Mouse (Mus musculus) heart, embryonic 13.5 days (tissue): ENCODE data around the gene 1110008L16Rik. TPM values are rescaled to one million over a fixed set of nuclear protein-coding genes. Genes with fewer than 3 reads are reported as not detected.

Source experiments
- ATAC-seq: fragments of 200-750 bp; cut with Nextera tagmentation; 2 replicates; pipeline ENCODE4 v1.8.0; 2017; ENCODE audit warnings: moderate TSS enrichment; ENCODE audit not compliant: insufficient number of reproducible peaks, low FRiP score, low TSS enrichment; ENCODE audit errors: extremely low read depth
- H3K27ac ChIP-seq: fragments of 300-500 bp; sonication (generic); replicated peaks from 2 replicates; pipeline ENCODE4 v1.5.1; 2015; ENCODE audit warnings: moderate library complexity, mild to moderate bottlenecking, inconsistent platforms
- H3K27me3 ChIP-seq: fragments of 300-500 bp; sonication (generic); replicated peaks from 2 replicates; pipeline ENCODE4 v1.6.1; 2015; ENCODE audit warnings: mild to moderate bottlenecking, inconsistent platforms
- H3K36me3 ChIP-seq: fragments of 300-500 bp; sonication (generic); 2 replicates; pipeline ENCODE4 v1.6.1; 2015; ENCODE audit warnings: mild to moderate bottlenecking, inconsistent platforms
- H3K4me1 ChIP-seq: fragments of 300-500 bp; sonication (generic); 2 replicates; pipeline ENCODE4 v1.6.1; 2015; ENCODE audit warnings: inconsistent platforms
- H3K4me2 ChIP-seq: fragments of 300-500 bp; sonication (generic); 2 replicates; pipeline ENCODE4 v1.6.1; 2015; ENCODE audit warnings: inconsistent platforms, mild to moderate bottlenecking, moderate library complexity
- H3K4me3 ChIP-seq: fragments of 300-500 bp; sonication (generic); 2 replicates; pipeline ENCODE4 v1.5.1; 2015; ENCODE audit warnings: moderate library complexity, mild to moderate bottlenecking, inconsistent platforms
- H3K9ac ChIP-seq: fragments of 300-500 bp; sonication (generic); 2 replicates; pipeline ENCODE4 v1.6.1; 2015; ENCODE audit warnings: inconsistent platforms, mild to moderate bottlenecking, moderate library complexity
- H3K9me3 ChIP-seq: fragments of 300-500 bp; sonication (generic); 2 replicates; pipeline ENCODE4 v1.6.1; 2016; ENCODE audit warnings: inconsistent platforms
- WGBS: fragments of 180-500 bp; shearing (Covaris S2); methylation state at CpG from one replicate; pipeline ENCODE4 v1.1.7; 2015; ENCODE audit warnings: mixed read lengths; 5-methylcytosine and 5-hydroxymethylcytosine counted together
- polyA plus RNA-seq: library from polyadenylated mRNA; unstranded; fragments of >200 nt; fragmentation: Nextera tagmentation; extraction: Ambion mirVana; gene quantifications from 2 replicates; pipeline ENCODE4 v1.2.1, GENCODE M21; 2015

The 1110008L16Rik gene
- polyA plus RNA-seq, 1 experiment from 2014 or later, result 10.3 TPM

- H3K4me2 ChIP-seq, result no peak overlapping the region
- WGBS, result 87% methylated on average over 4 of the region's 4 CpGs
- H3K4me3 ChIP-seq, result no peak overlapping the region
- peaks cover 21% of the 10 kb centered on the region for H3K4me1 ChIP-seq
- H3K9ac ChIP-seq, result no peak overlapping the region
- peaks cover 3% of the 10 kb centered on the region; the same call in 1 of the 2 replicates for H3K36me3 ChIP-seq
- H3K27ac ChIP-seq, result no peak overlapping the region
- H3K9me3 ChIP-seq, result no peaks in the 10 kb centered on the region
- ATAC-seq, result no peak
- no peaks in the 10 kb centered on the region for H3K27me3 ChIP-seq
Observed at GRCm38 (mm10) chr12:55396536-55396935, 97.2 kb downstream of the 1110008L16Rik start.

- WGBS, result 47% methylated on average over 9 of the region's 9 CpGs
- Histone ChIP-seq H3K4me1 (peaks cover 21% of the 10 kb centered on the region), H3K27ac (peak overlapping the region; percentile 95), H3K27me3 (no peaks in the 10 kb centered on the region), H3K4me2 (peak overlapping the region; percentile 97), H3K4me3 (peak overlapping the region; percentile 79), H3K9me3 (no peaks in the 10 kb centered on the region), H3K9ac (peak overlapping the region; percentile 97), H3K36me3 (peaks cover 11% of the 10 kb centered on the region)
- ATAC-seq, result no peak
Observed at GRCm38 (mm10) chr12:55397544-55398239, 98.3 kb downstream of the 1110008L16Rik start.

- peak; percentile 94 for ATAC-seq
- Histone ChIP-seq H3K4me1 (peaks cover 21% of the 10 kb centered on the region), H3K9me3 (no peaks in the 10 kb centered on the region), H3K9ac (peak overlapping the region; percentile 97), H3K27me3 (no peaks in the 10 kb centered on the region), H3K4me2 (peak overlapping the region; percentile 97), H3K27ac (peak overlapping the region; percentile 95), H3K4me3 (peak overlapping the region; percentile 79), H3K36me3 (peaks cover 18% of the 10 kb centered on the region)
- under 1% methylated on average over 51 of the region's 51 CpGs for WGBS
Observed at GRCm38 (mm10) chr12:55398240-55399127, 99.1 kb downstream of the 1110008L16Rik start.

GRCm38 (mm10) chr12:55399128-55399677 lies 99.8 kb downstream of the 1110008L16Rik start:
- H3K4me2 ChIP-seq, result peak overlapping the region; percentile 97
- H3K4me3 ChIP-seq, result peak overlapping the region; percentile 79
- 1% methylated on average over 20 of the region's 20 CpGs for WGBS
- peak overlapping the region; percentile 97 for H3K9ac ChIP-seq
- ATAC-seq, result no peak
- no peaks in the 10 kb centered on the region for H3K9me3 ChIP-seq
- H3K4me1 ChIP-seq, result peaks cover 21% of the 10 kb centered on the region
- peaks cover 25% of the 10 kb centered on the region for H3K36me3 ChIP-seq
- H3K27me3 ChIP-seq, result no peaks in the 10 kb centered on the region
- peak overlapping the region; percentile 95 for H3K27ac ChIP-seq

GRCm38 (mm10) chr12:55407888-55408287 lies 108.5 kb downstream of the 1110008L16Rik start:
- H3K27ac ChIP-seq, result no peak overlapping the region

GRCm38 (mm10) chr12:55415255-55415654 lies 115.9 kb downstream of the 1110008L16Rik start:
- H3K9ac ChIP-seq, result no peak overlapping the region
- peaks cover 94% of the 10 kb centered on the region for H3K36me3 ChIP-seq
- no peak overlapping the region for H3K27ac ChIP-seq

More at GRCm38 (mm10) chr12:55407888-55408287, 108.5 kb downstream of the 1110008L16Rik start:
- ATAC-seq, result no peak
- no peak overlapping the region for H3K4me3 ChIP-seq
- no peaks in the 10 kb centered on the region for H3K27me3 ChIP-seq
- peaks cover 14% of the 10 kb centered on the region for H3K4me1 ChIP-seq
- no peaks in the 10 kb centered on the region for H3K9me3 ChIP-seq
- 41% methylated on average over 5 of the region's 5 CpGs for WGBS
- no peak overlapping the region; the same call in 1 of the 2 replicates for H3K9ac ChIP-seq
- no peak overlapping the region for H3K4me2 ChIP-seq
- peaks cover 72% of the 10 kb centered on the region for H3K36me3 ChIP-seq

GRCm38 (mm10) chr12:55415762-55416161 lies 116.4 kb downstream of the 1110008L16Rik start:
- Histone ChIP-seq H3K27ac (no peak overlapping the region), H3K4me2 (no peak overlapping the region), H3K4me3 (no peak overlapping the region), H3K36me3 (peaks cover 94% of the 10 kb centered on the region), H3K4me1 (no peaks in the 10 kb centered on the region), H3K9me3 (no peaks in the 10 kb centered on the region), H3K27me3 (no peaks in the 10 kb centered on the region), H3K9ac (no peak overlapping the region)
- 71% methylated on average over 1 of the region's 1 CpGs for WGBS
- ATAC-seq, result no peak

More at GRCm38 (mm10) chr12:55415255-55415654, 115.9 kb downstream of the 1110008L16Rik start:
- H3K9me3 ChIP-seq, result no peaks in the 10 kb centered on the region
- no peak overlapping the region for H3K4me2 ChIP-seq
- 90% methylated on average over 5 of the region's 5 CpGs for WGBS
- H3K4me1 ChIP-seq, result no peaks in the 10 kb centered on the region
- no peaks in the 10 kb centered on the region for H3K27me3 ChIP-seq
- ATAC-seq, result no peak
- H3K4me3 ChIP-seq, result no peak overlapping the region

- H3K4me3 ChIP-seq, result no peak overlapping the region
- peaks cover 13% of the 10 kb centered on the region for H3K4me1 ChIP-seq
- H3K9me3 ChIP-seq, result no peaks in the 10 kb centered on the region
- peaks cover 53% of the 10 kb centered on the region for H3K36me3 ChIP-seq
- no peak overlapping the region for H3K4me2 ChIP-seq
- no peak overlapping the region for H3K27ac ChIP-seq
- no peak for ATAC-seq
- 89% methylated on average over 24 of the region's 24 CpGs for WGBS
- H3K9ac ChIP-seq, result no peak overlapping the region
- H3K27me3 ChIP-seq, result no peaks in the 10 kb centered on the region
Observed at GRCm38 (mm10) chr12:55420220-55420619, 120.8 kb downstream of the 1110008L16Rik start.

GRCm38 (mm10) chr12:55422057-55422456 lies 122.7 kb downstream of the 1110008L16Rik start:
- no peak overlapping the region for H3K4me2 ChIP-seq
- no peak for ATAC-seq
- 24% methylated on average over 3 of the region's 3 CpGs for WGBS

GRCm38 (mm10) chr12:55426300-55426699 lies 126.9 kb downstream of the 1110008L16Rik start:
- Histone ChIP-seq H3K27ac (no peak overlapping the region), H3K9ac (no peak overlapping the region), H3K9me3 (no peaks in the 10 kb centered on the region), H3K36me3 (no peaks in the 10 kb centered on the region), H3K4me2 (no peak overlapping the region), H3K27me3 (no peaks in the 10 kb centered on the region), H3K4me3 (no peak overlapping the region), H3K4me1 (peaks cover 12% of the 10 kb centered on the region)
- WGBS, result 78% methylated on average over 7 of the region's 7 CpGs
- ATAC-seq, result no peak

More at GRCm38 (mm10) chr12:55422057-55422456, 122.7 kb downstream of the 1110008L16Rik start:
- H3K27ac ChIP-seq, result no peak overlapping the region
- no peaks in the 10 kb centered on the region for H3K27me3 ChIP-seq
- no peak overlapping the region for H3K4me3 ChIP-seq
- H3K9me3 ChIP-seq, result no peaks in the 10 kb centered on the region
- no peak overlapping the region for H3K9ac ChIP-seq
- peaks cover 13% of the 10 kb centered on the region for H3K4me1 ChIP-seq
- peaks cover 35% of the 10 kb centered on the region for H3K36me3 ChIP-seq

GRCm38 (mm10) chr12:55429201-55429600 lies 129.8 kb downstream of the 1110008L16Rik start:
- WGBS, result 80% methylated on average over 8 of the region's 8 CpGs
- Histone ChIP-seq H3K9me3 (peaks cover 5% of the 10 kb centered on the region; the same call in 1 of the 2 replicates), H3K36me3 (no peaks in the 10 kb centered on the region), H3K9ac (no peak overlapping the region), H3K4me2 (no peak overlapping the region), H3K27ac (no peak overlapping the region), H3K4me1 (peaks cover 4% of the 10 kb centered on the region; the same call in 1 of the 2 replicates), H3K27me3 (no peaks in the 10 kb centered on the region), H3K4me3 (no peak overlapping the region)
- no peak for ATAC-seq
